Mouse (Mus musculus) limb, embryonic 10.5 days (tissue): ENCODE data around the gene Pmp22. TPM values are rescaled to one million over a fixed set of nuclear protein-coding genes. Genes with fewer than 3 reads are reported as not detected.

Experiments
- DNase-seq: peaks from one replicate; pipeline ENCODE4 v3.0.0-alpha.2; 2017; ENCODE audit warnings: low spot score
- H3K27ac ChIP-seq: fragments of 300-500 bp; sonication (generic); 2 replicates; pipeline ENCODE4 v1.5.1; 2016; ENCODE audit warnings: mild to moderate bottlenecking
- H3K27me3 ChIP-seq: fragments of 300-500 bp; sonication (generic); 2 replicates; pipeline ENCODE4 v1.6.1; 2016; ENCODE audit warnings: low read depth, mild to moderate bottlenecking; ENCODE audit not compliant: poor library complexity, severe bottlenecking
- H3K36me3 ChIP-seq: fragments of 300-500 bp; sonication (generic); 2 replicates; pipeline ENCODE4 v1.6.1; 2016; ENCODE audit warnings: mild to moderate bottlenecking, moderate library complexity
- H3K4me1 ChIP-seq: fragments of 300-500 bp; sonication (generic); 2 replicates; pipeline ENCODE4 v1.6.1; 2016
- H3K4me3 ChIP-seq: fragments of 300-500 bp; sonication (generic); 2 replicates; pipeline ENCODE4 v1.5.1; 2016; ENCODE audit warnings: mild to moderate bottlenecking, moderate library complexity
- H3K9me3 ChIP-seq: fragments of 300-500 bp; sonication (generic); replicated peaks from 2 replicates; pipeline ENCODE4 v1.6.1; 2016; ENCODE audit warnings: mild to moderate bottlenecking
- WGBS: fragments of 180-500 bp; shearing (Covaris S2); methylation state at CpG from one replicate; pipeline ENCODE4 v1.1.7; 2016; 5-methylcytosine and 5-hydroxymethylcytosine counted together
- polyA plus RNA-seq: library from polyadenylated mRNA; unstranded; fragments of >200 nt; fragmentation: Nextera tagmentation; extraction: Ambion mirVana; gene quantifications from 2 replicates; pipeline ENCODE4 v1.2.1, GENCODE M21; 2016

Gene Pmp22
- polyA plus RNA-seq, 1 experiment from 2014 or later: 27.7 TPM

- 87% methylated on average over 5 of the region's 5 CpGs for WGBS
- DNase-seq: peak; percentile 16
- H3K9me3 ChIP-seq: no peaks in the 10 kb centered on the region
- H3K27me3 ChIP-seq: no peaks in the 10 kb centered on the region
- peaks cover 9% of the 10 kb centered on the region for H3K4me1 ChIP-seq
- no peak overlapping the region for H3K27ac ChIP-seq
- H3K4me3 ChIP-seq: no peak overlapping the region
- no peaks in the 10 kb centered on the region for H3K36me3 ChIP-seq
Observed at GRCm38 (mm10) chr11:63173604-63174003, 44.8 kb downstream of the Pmp22 start.

DNA sequence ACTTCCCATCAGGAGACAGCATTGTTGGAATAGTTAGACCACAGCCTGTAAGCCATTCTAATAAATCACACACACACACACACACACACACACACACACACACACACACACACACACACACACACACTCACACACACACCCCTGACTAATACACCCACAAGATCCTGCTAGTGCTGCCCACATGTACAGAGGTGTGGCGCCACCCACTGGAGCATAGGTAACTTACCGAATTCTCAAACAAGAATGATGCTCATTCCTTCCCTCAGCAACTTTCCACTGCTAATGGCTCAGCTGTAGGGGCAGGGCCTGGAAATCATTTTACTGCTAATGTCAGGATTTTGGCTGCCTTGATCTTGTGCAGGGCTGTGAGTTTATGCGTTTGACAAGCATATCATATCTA, 46.5 kb downstream of the Pmp22 start:
- WGBS: 46% methylated on average over 3 of the region's 3 CpGs
- no peaks in the 10 kb centered on the region for H3K4me1 ChIP-seq
- H3K27me3 ChIP-seq: no peaks in the 10 kb centered on the region
- peak; percentile 30 for DNase-seq
- no peaks in the 10 kb centered on the region for H3K36me3 ChIP-seq
- H3K27ac ChIP-seq: no peak overlapping the region
- H3K9me3 ChIP-seq: no peaks in the 10 kb centered on the region
- H3K4me3 ChIP-seq: no peak overlapping the region

DNA sequence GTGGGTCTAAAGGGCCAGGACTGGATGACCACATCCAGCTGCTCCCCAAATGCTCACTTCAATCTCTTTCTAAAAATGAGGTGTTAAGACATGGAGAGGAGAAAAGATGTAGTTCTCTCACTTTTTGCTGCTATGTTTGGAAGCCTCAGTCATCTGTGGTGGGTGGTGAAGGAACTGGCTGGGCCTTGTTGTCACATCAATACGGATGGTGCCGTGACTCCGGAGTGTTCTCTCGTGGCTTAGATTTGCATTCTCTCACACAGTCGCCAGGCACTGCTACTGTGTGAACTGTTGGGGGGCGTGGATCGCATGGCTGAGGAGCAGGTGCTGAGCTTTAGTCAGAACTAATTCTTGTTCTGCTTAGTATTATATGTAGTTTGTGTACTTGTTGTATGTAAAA, 47.6 kb downstream of the Pmp22 start:
- Histone ChIP-seq H3K36me3 (no peaks in the 10 kb centered on the region), H3K4me3 (no peak overlapping the region), H3K9me3 (no peaks in the 10 kb centered on the region), H3K27me3 (no peaks in the 10 kb centered on the region), H3K27ac (no peak overlapping the region), H3K4me1 (no peaks in the 10 kb centered on the region)
- 81% methylated on average over 7 of the region's 7 CpGs for WGBS
- DNase-seq: peak; percentile 12

DNA sequence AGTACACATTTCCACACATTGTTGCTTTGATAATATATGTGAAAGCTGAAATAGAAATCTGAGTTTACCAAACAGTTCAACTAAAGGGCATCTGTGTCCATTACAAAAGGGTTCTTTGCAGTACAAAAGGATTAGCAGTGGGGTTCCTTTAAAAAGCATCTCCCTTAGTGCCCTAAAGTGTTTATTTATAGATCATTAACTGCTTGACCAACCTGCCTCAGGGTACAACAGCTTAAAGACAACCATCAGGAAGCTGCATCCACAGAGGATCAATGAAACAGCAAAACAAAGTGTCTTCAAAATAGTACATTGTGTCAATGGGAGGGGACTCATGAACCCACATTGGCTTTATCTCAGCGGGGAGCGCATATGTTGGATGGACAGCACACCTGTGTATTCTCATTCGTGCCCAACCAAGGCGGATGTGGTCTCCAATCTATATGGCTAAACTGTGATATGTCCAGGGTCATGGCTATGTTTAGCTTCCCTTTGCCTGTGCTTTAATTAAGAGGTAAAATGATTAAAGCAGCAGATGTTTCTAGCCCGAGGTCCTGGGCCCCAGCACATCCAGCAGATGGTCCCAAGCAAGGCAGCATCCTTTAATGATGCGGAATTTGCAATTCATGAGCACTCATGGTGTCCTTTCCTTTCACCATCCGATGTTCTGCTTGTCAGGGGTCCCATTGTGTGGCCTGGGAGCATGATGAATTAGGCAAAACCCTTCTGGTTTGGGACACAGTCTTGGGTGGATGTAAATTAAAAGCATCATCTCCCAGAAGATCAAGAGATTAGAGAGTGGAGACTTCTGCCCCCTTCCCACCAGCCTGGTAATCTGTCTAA, 51.7 kb downstream of the Pmp22 start:
- peak; percentile 18 for DNase-seq
- WGBS: 70% methylated on average over 7 of the region's 7 CpGs
- H3K4me1 ChIP-seq: no peaks in the 10 kb centered on the region

DNA sequence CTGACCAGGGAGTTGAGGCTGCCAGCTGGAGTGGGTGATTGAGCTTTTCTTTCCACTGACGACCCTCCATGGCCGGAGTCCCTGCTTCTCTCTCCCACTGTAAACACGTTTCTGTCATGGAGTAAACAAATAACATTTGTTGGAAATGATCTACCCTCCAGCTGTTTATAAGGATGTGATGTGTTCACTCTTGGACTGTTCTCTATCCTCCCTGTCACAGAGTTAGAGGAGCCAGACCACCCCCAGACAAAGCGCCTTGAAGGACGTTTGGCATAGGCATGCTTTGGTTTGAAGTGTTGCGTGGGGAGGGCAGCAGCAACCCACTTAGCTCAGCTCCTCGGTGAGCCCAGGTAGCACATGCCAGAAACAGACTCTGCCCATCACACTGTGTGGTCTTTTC, 60.0 kb downstream of the Pmp22 start:
- H3K4me1 ChIP-seq: no peaks in the 10 kb centered on the region
- H3K27ac ChIP-seq: no peak overlapping the region
- H3K9me3 ChIP-seq: no peaks in the 10 kb centered on the region
- H3K36me3 ChIP-seq: no peaks in the 10 kb centered on the region
- no peaks in the 10 kb centered on the region for H3K27me3 ChIP-seq
- WGBS: 86% methylated on average over 7 of the region's 7 CpGs
- no peak for DNase-seq
- H3K4me3 ChIP-seq: no peak overlapping the region

More for the DNA sequence above, 51.7 kb downstream of the Pmp22 start:
- Histone ChIP-seq H3K36me3 (no peaks in the 10 kb centered on the region), H3K4me3 (no peak overlapping the region), H3K27me3 (no peaks in the 10 kb centered on the region), H3K9me3 (no peaks in the 10 kb centered on the region), H3K27ac (no peak overlapping the region)

DNA sequence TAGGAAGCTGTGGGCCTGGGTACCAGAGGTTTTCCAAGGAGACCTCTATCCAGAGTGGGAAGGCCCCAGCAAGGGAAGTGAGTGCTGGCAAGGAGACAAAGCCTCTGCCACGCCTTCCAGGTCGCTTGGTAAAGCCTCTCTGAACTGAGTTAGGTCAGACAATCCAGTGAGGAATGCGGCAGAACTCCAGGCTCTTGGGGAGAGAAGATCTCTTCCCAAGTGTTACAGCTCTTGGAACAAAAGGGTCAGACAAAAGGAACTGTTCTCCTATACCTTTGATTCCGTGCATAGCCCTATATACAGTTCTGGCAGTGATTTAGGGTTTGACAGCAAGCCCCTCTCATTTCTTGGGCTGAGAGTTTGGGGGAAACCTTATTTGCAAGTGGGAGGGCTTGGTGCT, 69.3 kb downstream of the Pmp22 start:
- 57% methylated on average over 4 of the region's 4 CpGs for WGBS
- Histone ChIP-seq H3K9me3 (0 out of 2 replicates have a peak, but pooled peaks cover 3% of the 10 kb centered on the region), H3K4me1 (no peaks in the 10 kb centered on the region), H3K36me3 (no peaks in the 10 kb centered on the region), H3K27ac (no peak overlapping the region), H3K4me3 (no peak overlapping the region), H3K27me3 (no peaks in the 10 kb centered on the region)
- DNase-seq: no peak

GRCm38 (mm10) chr11:63201989-63202535, 73.3 kb downstream of the Pmp22 start:
- WGBS: 87% methylated on average over 3 of the region's 3 CpGs
- Histone ChIP-seq H3K4me3 (no peak overlapping the region), H3K4me1 (no peaks in the 10 kb centered on the region), H3K36me3 (no peaks in the 10 kb centered on the region), H3K27me3 (no peaks in the 10 kb centered on the region), H3K9me3 (0 out of 2 replicates have a peak, but pooled peaks cover 3% of the 10 kb centered on the region), H3K27ac (no peak overlapping the region)
- DNase-seq: no peak

Other genes with a start within 250 kb of the Pmp22 start
- gene Tvp23b, start 249.5 kb upstream of the Pmp22 start, polyA plus RNA-seq: 37.9 and 43.4 TPM in 2 replicates
- gene Cdrt4, start 177.8 kb upstream of the Pmp22 start, polyA plus RNA-seq: not detected in 2 replicates
- not detected in 2 replicates for gene Tekt3, start 67.3 kb upstream of the Pmp22 start, polyA plus RNA-seq